Mouse (Mus musculus): ENCODE measurements around the gene Rnasel. TPM values are rescaled to one million over a fixed set of nuclear protein-coding genes. Genes with fewer than 3 reads are reported as not detected.

The Rnasel gene
- total and polyA plus RNA-seq, 3 experiments, result 8.4 to 18.8 (median 9.2) TPM

- no peak for TF ChIP-seq RCOR1 (conservative IDR thresholded peaks at IDR 0.05; ENCODE audit: low read depth, low read length)
- TF ChIP-seq ELF1 (IDR thresholded peaks at IDR 0.05; ENCODE audit: low read depth, low read length), result peak; percentile 59; the same call in 1 of the 2 replicates
- no peak for TF ChIP-seq SMC3 (IDR thresholded peaks at IDR 0.05; ENCODE audit: low read depth, low read length)
- no peak for TF ChIP-seq USF1 (IDR thresholded peaks at IDR 0.05; ENCODE audit: low read depth, low read length)
- TF ChIP-seq EP300 (IDR thresholded peaks at IDR 0.05; ENCODE audit: low read length), result no peak
- 0 out of 2 replicates have a peak, but pooled peaks have one; percentile 7 for TF ChIP-seq NRF1 (IDR thresholded peaks at IDR 0.05; ENCODE audit: low read depth, low read length)
Measured at GRCm38 (mm10) chr1:153751763-153752301, 2.6 kb downstream of the Rnasel start (continued).

- dilution Hi-C loops (cut with MboI; ENCODE audit: extremely low pct_ligation_motif_present, extremely low pct_unique_long_range_greater_than_20kb, low sequenced_read_pairs) (no loop called here), in situ Hi-C loops (cut with MboI; ENCODE audit: low pct_ligation_motif_present, low pct_unique_long_range_greater_than_20kb, low sequenced_read_pairs) (no loop called here)
- H3K36me3 ChIP-seq (replicated peaks in 1 of 2; ENCODE audit: control insufficient read depth in 1 of 2, insufficient read depth in 1 of 2, low read length in 1 of 2), result peaks cover 4 to 30% of the 10 kb centered on the region in 2 experiments
- peaks cover 3 to 47% of the 10 kb centered on the region in 2 experiments; a peak in 3 of 4 replicates for H3K4me1 ChIP-seq (ENCODE audit: control insufficient read depth in 1 of 2, insufficient read depth in 2 of 2)
- H3K27me3 ChIP-seq (replicated peaks), result no peaks in the 10 kb centered on the region
- TF ChIP-seq ELF1 (IDR thresholded peaks at IDR 0.05; ENCODE audit: low read depth, low read length) (peak; percentile 41; the same call in 1 of the 2 replicates), CHD1 (IDR thresholded peaks at IDR 0.05; ENCODE audit: low read depth, low read length) (no peak)
- no peaks in the 10 kb centered on the region for H3K79me2 ChIP-seq (replicated peaks; ENCODE audit: control insufficient read depth, extremely low read depth, insufficient read depth, poor library complexity, severe bottlenecking)
- H3K4me3 ChIP-seq (replicated peaks in 1 of 3; ENCODE audit: low read depth in 2 of 3, low read length in 2 of 3, poor library complexity in 1 of 3), result peak overlapping the region; percentile 62 to 71 (median 63)
- no peaks in the 10 kb centered on the region for H3K9me3 ChIP-seq (replicated peaks; ENCODE audit: low read length)
- H3K9ac ChIP-seq (ENCODE audit: insufficient read depth, low read depth), result peak overlapping the region; percentile 73
- no peak overlapping the region; the same call in 1 of the 2 replicates for H3K27ac ChIP-seq (ENCODE audit: insufficient read depth, low read depth)
- peak overlapping the region; percentile 74 for H3K4me2 ChIP-seq (ENCODE audit: insufficient read depth, low read depth, poor library complexity, severe bottlenecking)
- no peak for DNase-seq (ENCODE audit: extremely low read depth)
Measured at GRCm38 (mm10) chr1:153752521-153752920, 3.3 kb downstream of the Rnasel start.

GRCm38 (mm10) chr1:153753725-153754464 is 4.7 kb downstream of the Rnasel start:
- H3K36me3 ChIP-seq (replicated peaks in 1 of 2; ENCODE audit: control insufficient read depth in 1 of 2, insufficient read depth in 1 of 2, low read length in 1 of 2), result peaks cover 8 to 41% of the 10 kb centered on the region in 2 experiments
- dilution Hi-C loops (cut with MboI; ENCODE audit: extremely low pct_ligation_motif_present, extremely low pct_unique_long_range_greater_than_20kb, low sequenced_read_pairs), result no loop called here
- no peak for DNase-seq (ENCODE audit: extremely low read depth)
- in situ Hi-C loops (cut with MboI; ENCODE audit: low pct_ligation_motif_present, low pct_unique_long_range_greater_than_20kb, low sequenced_read_pairs), result no loop called here
- no peaks in the 10 kb centered on the region for H3K27me3 ChIP-seq (replicated peaks)
- no peak overlapping the region for H3K9ac ChIP-seq (ENCODE audit: insufficient read depth, low read depth)
- no peak overlapping the region for H3K4me2 ChIP-seq (ENCODE audit: insufficient read depth, low read depth, poor library complexity, severe bottlenecking)
- no peak overlapping the region for H3K4me3 ChIP-seq (replicated peaks in 1 of 3; ENCODE audit: low read depth in 2 of 3, low read length in 2 of 3, poor library complexity in 1 of 3)
- no peaks in the 10 kb centered on the region for H3K79me2 ChIP-seq (replicated peaks; ENCODE audit: control insufficient read depth, extremely low read depth, insufficient read depth, poor library complexity, severe bottlenecking)
- TF ChIP-seq MXI1 (IDR thresholded peaks at IDR 0.05; ENCODE audit: low read depth, low read length), result no peak
- no peak for TF ChIP-seq NELFE (IDR thresholded peaks at IDR 0.05; ENCODE audit: low read depth, low read length)
- no peak for TF ChIP-seq ZC3H11A (IDR thresholded peaks at IDR 0.05; ENCODE audit: low read depth, low read length)
- no peak for TF ChIP-seq E2F4 (IDR thresholded peaks at IDR 0.05; ENCODE audit: insufficient replicate concordance, low read depth, low read length)
- TF ChIP-seq USF2 (conservative IDR thresholded peaks at IDR 0.05; ENCODE audit: low read depth, low read length), result no peak
- no peak for TF ChIP-seq ZMIZ1 (IDR thresholded peaks at IDR 0.05; ENCODE audit: low read depth, low read length)
- no peak for TF ChIP-seq IRF4 (IDR thresholded peaks at IDR 0.05; ENCODE audit: low read depth, low read length)
- no peak for TF ChIP-seq BHLHE40 (IDR thresholded peaks at IDR 0.05; ENCODE audit: low read depth, low read length)
- H3K4me1 ChIP-seq (ENCODE audit: control insufficient read depth in 1 of 2, insufficient read depth in 2 of 2), result peaks cover 3 to 38% of the 10 kb centered on the region in 2 experiments; a peak in 3 of 4 replicates
- no peaks in the 10 kb centered on the region for H3K9me3 ChIP-seq (replicated peaks; ENCODE audit: low read length)
- H3K27ac ChIP-seq (ENCODE audit: insufficient read depth, low read depth), result no peak overlapping the region

Data from CH12.LX (cell line).